Mouse (Mus musculus) heart, postnatal 36 days (tissue): Measurements from ENCODE around the gene Upk3b. TPM values are rescaled to one million over a fixed set of nuclear protein-coding genes. Genes with fewer than 3 reads are reported as not detected.
A peak's percentile ranks its signal among the peaks of the same experiment; 100 is the strongest.
"Not testable (repeated sequence)": the region's sequence is repeated elsewhere in the genome, so short reads cannot be mapped to it uniquely, and the experiment has no call there.

Experiments
- DNase-seq, 2 experiments: peaks; one replicate each; pipeline ENCODE4 v3.0.0; 2021 to 2022
- intact Hi-C: fragments of 180-260 bp; cut with DNase I; formaldehyde crosslinking; loops from one replicate; pipeline ENCODE4 v1.15.1; 2025
- total RNA-seq, 2 experiments: library from RNA; stranded (reverse); gene quantifications; 2 replicates each; pipeline ENCODE4 v1.2.3; 2021

Gene Upk3b
- total RNA-seq, 2 experiments from 2014 or later, result 17.9 to 28.6 TPM

GRCm38 (mm10) chr5:136027612-136028311 is 10.5 kb upstream of the Upk3b start:
- intact Hi-C loops, result loop anchor here (5.0 kb wide), 1 partner anchor 45 kb away; the partner anchor contains the start of gene Zp3
- no peak for DNase-seq

GRCm38 (mm10) chr5:136034868-136035267 is 3.4 kb upstream of the Upk3b start:
- intact Hi-C loops, result no loop called here
- no peak for DNase-seq

- intact Hi-C loops, result no loop called here
- no peak for DNase-seq
These were observed 3.0 kb upstream of the Upk3b start for GRCm38 (mm10) chr5:136035285-136035684.

GRCm38 (mm10) chr5:136036667-136037066 is 1.6 kb upstream of the Upk3b start:
- intact Hi-C loops, result no loop called here
- no peak for DNase-seq

GRCm38 (mm10) chr5:136040210-136040609 is 1.9 kb downstream of the Upk3b start:
- DNase-seq, result no peak
- intact Hi-C loops, result no loop called here

- DNase-seq, result no peak
- intact Hi-C loops, result no loop called here
These were observed 3.0 kb downstream of the Upk3b start for GRCm38 (mm10) chr5:136041260-136041659.

GRCm38 (mm10) chr5:136041666-136042065 is 3.4 kb downstream of the Upk3b start:
- intact Hi-C loops, result no loop called here
- no peak for DNase-seq

- no peak for DNase-seq
- intact Hi-C loops, result loop anchor here (5.0 kb wide), 1 partner anchor 63 kb away; the partner anchor contains the start of gene Zp3
These were observed 6.6 kb downstream of the Upk3b start for GRCm38 (mm10) chr5:136044865-136045264.

GRCm38 (mm10) chr5:136045408-136045807 is 7.1 kb downstream of the Upk3b start:
- DNase-seq, result no peak
- intact Hi-C loops, result loop anchor here (5.0 kb wide), 1 partner anchor 63 kb away; the partner anchor contains the start of gene Zp3

GRCm38 (mm10) chr5:136045987-136046386 is 7.7 kb downstream of the Upk3b start:
- peak; percentile 81 to 92 for DNase-seq
- intact Hi-C loops, result loop anchor here (1.0 to 5.0 kb wide), 2 partner anchors 15 to 64 kb away; partner anchors contain the start of gene Zp3

- intact Hi-C loops, result loop anchor here (5.0 kb wide), 1 partner anchor 66 kb away; the partner anchor contains the start of gene Zp3
These were observed 10.2 kb downstream of the Upk3b start for GRCm38 (mm10) chr5:136048541-136048940.

GRCm38 (mm10) chr5:136049926-136050325 is 11.6 kb downstream of the Upk3b start:
- no peak for DNase-seq
- intact Hi-C loops, result loop anchor here (5.0 kb wide), 1 partner anchor 68 kb away; the partner anchor contains the start of gene Zp3

More at GRCm38 (mm10) chr5:136048541-136048940, 10.2 kb downstream of the Upk3b start:
- not testable (repeated sequence) for DNase-seq

GRCm38 (mm10) chr5:136051231-136052085 is 13.2 kb downstream of the Upk3b start:
- peak in 1 of 2 experiments; percentile 16 for DNase-seq
- intact Hi-C loops, result no loop called here

- intact Hi-C loops, result no loop called here
- no peak for DNase-seq
These were observed 14.8 kb downstream of the Upk3b start for GRCm38 (mm10) chr5:136052861-136053655.

GRCm38 (mm10) chr5:136054301-136055077 is 16.2 kb downstream of the Upk3b start, which contains the start of gene Upk3bl:
TSS of gene Upk3bl (plus strand) at chr5:136054492.
- no peak for DNase-seq
- intact Hi-C loops, result no loop called here

- intact Hi-C loops, result no loop called here
- DNase-seq, result no peak
These were observed 17.8 kb downstream of the Upk3b start for GRCm38 (mm10) chr5:136056062-136056461.

GRCm38 (mm10) chr5:136057085-136057484 is 18.8 kb downstream of the Upk3b start:
- intact Hi-C loops, result no loop called here
- DNase-seq, result no peak

GRCm38 (mm10) chr5:136061567-136061966 is 23.3 kb downstream of the Upk3b start:
- intact Hi-C loops, result loop anchor here (1.0 to 5.0 kb wide), 5 partner anchors 15 to 185 kb away; no protein-coding TSS in a partner anchor
- DNase-seq, result peak; percentile 80 to 88

- no peak for DNase-seq
- intact Hi-C loops, result loop anchor here (5.0 kb wide), 1 partner anchor 97 kb away; no protein-coding TSS in a partner anchor
These were observed 25.6 kb downstream of the Upk3b start for GRCm38 (mm10) chr5:136063920-136064319.
